Mouse (Mus musculus): ENCODE results near the gene Stfa2. TPM values are rescaled to one million over a fixed set of nuclear protein-coding genes. Genes with fewer than 3 reads are reported as not detected.
"Not testable (repeated sequence)": the region's sequence is repeated elsewhere in the genome, so short reads cannot be mapped to it uniquely, and the experiment has no call there.

Stfa2 gene
- not detected in 2 replicates for polyA plus RNA-seq (2012; rRNA removed)

GRCm38 (mm10) chr16:36408357-36408756 lies at the start of gene Stfa2:
Gene Stfa2, minus strand, starts transcription at chr16:36408457.
- no peaks in the 10 kb centered on the region for H3K4me1 ChIP-seq (replicated peaks; ENCODE audit: control insufficient read depth, insufficient read depth, low read length)
- H3K4me3 ChIP-seq (ENCODE audit: control insufficient read depth, insufficient read depth, low read length): no peak within 1 kb of the TSS
- no peaks in the 10 kb centered on the region for H3K27me3 ChIP-seq (ENCODE audit: control insufficient read depth, insufficient read depth, low read length)
- no peak within 1 kb of the TSS for H3K27ac ChIP-seq (ENCODE audit: control insufficient read depth, insufficient read depth, low read length)
- no peak for TF ChIP-seq CTCF (IDR thresholded peaks at IDR 0.05; ENCODE audit: borderline replicate concordance, control insufficient read depth, extremely low read depth, insufficient read depth, low read length, poor library complexity)
- H3K36me3 ChIP-seq (ENCODE audit: control insufficient read depth, insufficient read depth, low read length): no peaks in the 10 kb centered on the region
- DNase-seq: no peak

DNA sequence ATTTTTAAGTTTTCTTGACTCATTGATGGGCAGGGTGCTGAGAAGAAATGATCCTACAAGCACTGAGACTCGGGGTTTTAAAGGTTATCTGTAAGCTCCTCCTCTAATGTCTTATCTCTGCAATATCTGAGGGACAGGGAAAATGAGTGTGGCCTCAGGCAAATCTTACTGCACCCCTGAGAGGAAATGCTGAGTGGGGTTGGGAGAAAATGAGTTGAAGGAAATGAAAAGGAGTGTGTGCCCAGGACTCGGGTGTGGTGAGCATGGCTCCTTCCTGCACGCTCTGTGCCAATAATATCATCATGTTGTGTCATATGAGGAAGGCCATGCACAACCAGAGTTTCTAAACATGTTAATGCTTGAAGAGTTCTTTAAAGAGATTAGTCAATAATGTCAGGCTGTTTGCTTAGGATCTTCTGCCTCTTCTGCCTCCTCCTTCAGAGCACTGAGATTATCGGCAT lies 47.1 kb upstream of the Stfa2 start, which contains the start of gene Stfa3:
Gene Stfa3, minus strand, starts transcription at position 51 of the 461 bp plus-strand sequence.
- no peak within 1 kb of the TSS for H3K27ac ChIP-seq (ENCODE audit: control insufficient read depth, insufficient read depth, low read length)
- WGBS: 60% methylated on average over 4 of the region's 4 CpGs
- H3K36me3 ChIP-seq (ENCODE audit: control insufficient read depth, insufficient read depth, low read length): no peaks in the 10 kb centered on the region
- H3K27me3 ChIP-seq (ENCODE audit: control insufficient read depth, insufficient read depth, low read length): no peaks in the 10 kb centered on the region
- H3K4me1 ChIP-seq (replicated peaks; ENCODE audit: control insufficient read depth, insufficient read depth, low read length): no peaks in the 10 kb centered on the region
- no peak for DNase-seq
- TF ChIP-seq POLR2A (IDR thresholded peaks at IDR 0.05; ENCODE audit: control insufficient read depth, extremely low read depth, insufficient read depth, low read length, poor library complexity) (no peak), CTCF (IDR thresholded peaks at IDR 0.05; ENCODE audit: borderline replicate concordance, control insufficient read depth, extremely low read depth, insufficient read depth, low read length, poor library complexity) (no peak)
- no peak within 1 kb of the TSS for H3K4me3 ChIP-seq (ENCODE audit: control insufficient read depth, insufficient read depth, low read length)

- not testable (repeated sequence) for H3K36me3 ChIP-seq (ENCODE audit: control insufficient read depth, insufficient read depth, low read length); DNase-seq; H3K27me3 ChIP-seq (ENCODE audit: control insufficient read depth, insufficient read depth, low read length); H3K4me3 ChIP-seq (ENCODE audit: control insufficient read depth, insufficient read depth, low read length); H3K4me1 ChIP-seq (replicated peaks; ENCODE audit: control insufficient read depth, insufficient read depth, low read length); H3K27ac ChIP-seq (ENCODE audit: control insufficient read depth, insufficient read depth, low read length)
- 44% methylated on average over 1 of the region's 1 CpGs for WGBS
Observed at GRCm38 (mm10) chr16:36420979-36421378, 12.7 kb upstream of the Stfa2 start.

DNA sequence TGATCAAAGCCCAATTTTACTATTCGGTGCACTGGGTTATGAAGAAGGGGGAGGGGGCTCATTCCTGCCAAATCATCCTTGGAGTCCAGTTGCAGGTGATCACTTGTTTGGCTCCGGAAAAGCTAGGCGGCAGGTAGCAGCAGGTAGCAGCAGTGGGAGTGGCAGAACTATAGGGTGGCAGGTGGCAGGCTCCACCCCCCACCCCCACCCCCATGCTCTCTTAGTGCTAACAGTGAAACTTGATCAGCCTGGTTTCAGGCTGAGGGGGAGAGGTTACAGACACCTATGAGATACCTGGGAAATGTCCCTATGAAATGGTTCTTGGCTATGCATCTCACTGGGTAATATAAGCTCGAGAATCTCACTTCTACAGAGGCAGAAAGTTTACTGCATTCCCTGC lies 19.2 kb downstream of the Stfa2 start:
- TF ChIP-seq CTCF (IDR thresholded peaks at IDR 0.05; ENCODE audit: borderline replicate concordance, control insufficient read depth, extremely low read depth, insufficient read depth, low read length, poor library complexity) (no peak), POLR2A (IDR thresholded peaks at IDR 0.05; ENCODE audit: control insufficient read depth, extremely low read depth, insufficient read depth, low read length, poor library complexity) (no peak)
- whole genome bisulfite sequencing: 34% methylated on average over 4 of the region's 4 CpGs
- H3K4me1 ChIP-seq (replicated peaks; ENCODE audit: control insufficient read depth, insufficient read depth, low read length): no peaks in the 10 kb centered on the region
- H3K4me3 ChIP-seq (ENCODE audit: control insufficient read depth, insufficient read depth, low read length): no peak overlapping the region
- H3K27me3 ChIP-seq (ENCODE audit: control insufficient read depth, insufficient read depth, low read length): no peaks in the 10 kb centered on the region
- DNase-seq: no peak
- H3K27ac ChIP-seq (ENCODE audit: control insufficient read depth, insufficient read depth, low read length): no peak overlapping the region
- no peaks in the 10 kb centered on the region for H3K36me3 ChIP-seq (ENCODE audit: control insufficient read depth, insufficient read depth, low read length)

GRCm38 (mm10) chr16:36367648-36368047 lies 40.6 kb downstream of the Stfa2 start, which contains the start of gene BC100530:
Gene BC100530, minus strand, starts transcription at chr16:36367748.
- not testable (repeated sequence) for H3K4me1 ChIP-seq (replicated peaks; ENCODE audit: control insufficient read depth, insufficient read depth, low read length); H3K27ac ChIP-seq (ENCODE audit: control insufficient read depth, insufficient read depth, low read length); H3K36me3 ChIP-seq (ENCODE audit: control insufficient read depth, insufficient read depth, low read length); H3K4me3 ChIP-seq (ENCODE audit: control insufficient read depth, insufficient read depth, low read length); H3K27me3 ChIP-seq (ENCODE audit: control insufficient read depth, insufficient read depth, low read length); DNase-seq
- 55% methylated on average over 3 of the region's 3 CpGs for WGBS

Other genes starting within 250 kb of the Stfa2 start
- gene Gm5483, start 224.2 kb downstream of the Stfa2 start, polyA plus RNA-seq (2012; rRNA removed): not detected in 2 replicates
- not detected in 2 replicates for gene Gm5416, start 198.1 kb downstream of the Stfa2 start, polyA plus RNA-seq (2012; rRNA removed)
- gene 2010005H15Rik, start 187.0 kb downstream of the Stfa2 start, polyA plus RNA-seq (2012; rRNA removed): 0.31 TPM in 1 of 2 replicates, not detected in the other
- not detected in 2 replicates for gene Stfa1, start 131.5 kb downstream of the Stfa2 start, polyA plus RNA-seq (2012; rRNA removed)
- not detected in 2 replicates for gene BC117090, start 74.1 kb downstream of the Stfa2 start, polyA plus RNA-seq (2012; rRNA removed)
- not detected in 2 replicates for gene BC100530, start 40.7 kb downstream of the Stfa2 start, polyA plus RNA-seq (2012; rRNA removed)
- not detected in 2 replicates for gene Stfa3, start 46.9 kb upstream of the Stfa2 start, polyA plus RNA-seq (2012; rRNA removed)
- 0.92 and 1.00 TPM in 2 replicates for gene Casr, start 153.7 kb upstream of the Stfa2 start, polyA plus RNA-seq (2012; rRNA removed)